Mouse (Mus musculus) spleen, adult 2 months (tissue): ENCODE results near the gene Fabp3. TPM values are rescaled to one million over a fixed set of nuclear protein-coding genes. Genes with fewer than 3 reads are reported as not detected.
A peak's percentile ranks its signal among the peaks of the same experiment; 100 is the strongest.

Experiments
- DNase-seq, 2 experiments: peaks; one replicate each; pipeline versions ENCODE4 v3.0.0 to v3.0.0-alpha.2; 2012 to 2021; ENCODE audit warnings: low spot score in 2 of 2, low read depth in 1 of 2
- H3K27ac ChIP-seq: fragments of 200-500 bp; 2 replicates; pipeline ENCODE4 v1.5.1; 2012; ENCODE audit warnings: low read length, inconsistent platforms; ENCODE audit not compliant: insufficient read depth
- H3K27me3 ChIP-seq: fragments of 200-500 bp; 2 replicates; pipeline ENCODE4 v1.6.1; 2012; ENCODE audit warnings: mild to moderate bottlenecking, moderate library complexity, low read length, inconsistent platforms; ENCODE audit not compliant: control insufficient read depth, insufficient read depth
- H3K36me3 ChIP-seq: fragments of 200-500 bp; 2 replicates; pipeline ENCODE4 v1.6.1; 2012; ENCODE audit warnings: mild to moderate bottlenecking, low read length, inconsistent platforms; ENCODE audit not compliant: control insufficient read depth, insufficient read depth
- H3K4me1 ChIP-seq: fragments of 200-500 bp; 2 replicates; pipeline ENCODE4 v1.6.1; 2011; ENCODE audit warnings: inconsistent platforms; ENCODE audit not compliant: control insufficient read depth, insufficient read depth, insufficient read length
- H3K4me3 ChIP-seq: fragments of 200-500 bp; 2 replicates; pipeline ENCODE4 v1.5.1; 2011; ENCODE audit warnings: mild to moderate bottlenecking, inconsistent platforms; ENCODE audit not compliant: insufficient read depth, insufficient read length; ENCODE audit errors: extremely low read depth
- CTCF ChIP-seq: fragments of 200-500 bp; IDR thresholded peaks from 2 replicates; pipeline ENCODE4 v1.5.1; 2011; ENCODE audit warnings: mild to moderate bottlenecking, inconsistent platforms; ENCODE audit not compliant: insufficient read depth, insufficient read length, insufficient replicate concordance; ENCODE audit errors: extremely low read depth
- POLR2A ChIP-seq: fragments of 200-500 bp; IDR thresholded peaks from 2 replicates; pipeline ENCODE4 v1.6.1; 2011; ENCODE audit warnings: low read depth, low read length, inconsistent platforms
- WGBS: fragments of 180-500 bp; shearing (Covaris S2); methylation state at CpG from one replicate; pipeline ENCODE4 v1.1.7; 2018; 5-methylcytosine and 5-hydroxymethylcytosine counted together
- polyA plus RNA-seq: library from polyadenylated mRNA; depleted of rRNA; stranded (reverse); fragments of >200 nt; gene quantifications from 2 replicates; pipeline ENCODE4 v1.2.3, GENCODE M21; 2012

Gene Fabp3
- polyA plus RNA-seq, 1 experiment, result 0.54 TPM

DNA sequence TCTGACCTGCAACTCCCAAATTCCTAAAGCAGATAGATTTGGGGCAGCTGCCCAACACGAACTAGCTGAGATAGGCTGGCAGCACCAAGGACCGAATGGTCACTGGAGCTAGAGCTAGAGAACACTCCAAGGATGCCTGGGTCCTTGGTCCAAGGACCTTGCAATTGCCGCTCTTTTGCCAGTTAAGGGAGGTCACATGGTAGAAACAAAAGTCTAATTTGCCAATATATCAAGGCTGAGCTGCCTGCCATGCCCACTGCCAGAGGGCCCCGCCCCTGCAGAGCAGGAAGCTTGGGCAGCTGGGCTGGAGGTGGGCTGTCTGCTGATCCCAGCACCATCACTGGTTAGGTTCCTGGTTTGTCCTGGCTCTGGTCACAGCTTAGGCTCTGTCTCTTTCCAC, 5.2 kb downstream of the Fabp3 start:
- peaks cover 3% of the 10 kb centered on the region for H3K36me3 ChIP-seq
- no peak for TF ChIP-seq POLR2A

DNA sequence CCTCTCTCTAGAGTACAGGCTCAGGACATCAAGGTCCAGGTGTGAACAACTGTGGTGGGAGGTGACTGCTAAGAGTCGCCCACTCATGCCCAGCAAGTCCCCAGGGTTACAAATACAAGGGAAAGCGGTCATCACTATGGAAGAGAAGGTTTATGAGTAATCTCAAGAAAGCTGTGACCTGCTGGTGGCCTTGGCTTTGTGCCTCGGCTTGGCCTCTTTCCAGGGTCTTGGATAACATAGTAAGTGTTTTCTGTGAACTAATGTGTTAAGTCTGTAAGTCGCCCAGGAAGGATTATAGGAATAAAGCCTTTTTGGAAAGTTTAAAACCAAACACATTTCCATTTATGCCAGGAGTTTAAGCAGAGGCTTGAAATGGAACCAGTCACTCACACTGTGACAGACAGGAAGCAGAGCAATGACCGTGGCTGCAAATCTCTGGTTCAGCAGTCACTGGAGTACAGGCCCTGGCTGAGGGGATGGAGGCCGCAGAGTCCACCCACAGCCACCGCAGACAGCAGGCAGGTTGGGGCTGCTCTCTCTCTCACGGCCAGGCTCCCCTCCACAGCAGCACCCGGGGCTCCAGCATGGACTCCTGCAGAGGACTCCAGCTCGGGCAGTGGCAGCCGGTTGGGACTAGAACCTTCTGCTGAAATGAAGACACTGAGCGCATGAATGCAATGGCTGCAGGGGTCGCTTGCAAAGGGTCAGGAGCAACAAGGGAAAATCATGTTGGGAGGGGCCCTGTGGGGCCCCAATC, 7.6 kb downstream of the Fabp3 start:
- peaks cover 5% of the 10 kb centered on the region for H3K36me3 ChIP-seq

More for the DNA sequence above, 5.2 kb downstream of the Fabp3 start:
- H3K4me1 ChIP-seq, result 0 out of 2 replicates have a peak, but pooled peaks cover 2% of the 10 kb centered on the region
- peaks cover 4% of the 10 kb centered on the region for H3K27me3 ChIP-seq
- 90% methylated on average over 4 of the region's 4 CpGs for WGBS
- H3K4me3 ChIP-seq, result no peak overlapping the region
- no peak overlapping the region for H3K27ac ChIP-seq
- DNase-seq, result no peak

DNA sequence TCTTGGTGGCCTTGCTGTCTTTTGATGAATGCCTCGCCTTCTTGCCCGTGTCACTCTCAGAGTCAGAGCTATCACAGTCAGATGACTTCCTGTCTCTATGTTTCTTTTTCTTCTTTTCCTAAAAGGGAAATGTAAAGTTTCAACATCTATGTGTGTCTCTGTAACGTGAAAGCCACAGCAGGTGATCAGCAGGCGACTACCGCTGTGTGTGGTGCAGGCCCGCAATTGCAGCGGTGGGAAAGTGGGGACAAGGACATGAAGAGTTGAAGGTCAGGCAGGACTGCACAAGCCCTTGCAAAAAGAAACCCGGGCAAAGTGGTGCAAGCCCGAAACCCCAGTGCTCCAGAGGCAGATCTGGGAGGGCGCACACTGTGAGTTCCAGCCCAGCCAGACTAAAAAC, 8.3 kb downstream of the Fabp3 start:
- Histone ChIP-seq H3K27ac (0 out of 2 replicates have a peak overlapping the region, but pooled peaks have one; percentile 15), H3K27me3 (no peaks in the 10 kb centered on the region), H3K36me3 (peaks cover 6% of the 10 kb centered on the region), H3K4me3 (no peak overlapping the region), H3K4me1 (0 out of 2 replicates have a peak, but pooled peaks cover 2% of the 10 kb centered on the region)
- no peak for TF ChIP-seq CTCF
- WGBS, result 57% methylated on average over 10 of the region's 10 CpGs
- no peak for DNase-seq

More for the DNA sequence above, 7.6 kb downstream of the Fabp3 start:
- no peak for DNase-seq
- Histone ChIP-seq H3K4me3 (no peak overlapping the region), H3K27ac (0 out of 2 replicates have a peak overlapping the region, but pooled peaks have one; percentile 15), H3K27me3 (no peaks in the 10 kb centered on the region), H3K4me1 (0 out of 2 replicates have a peak, but pooled peaks cover 2% of the 10 kb centered on the region)
- 86% methylated on average over 13 of the region's 13 CpGs for WGBS
- no peak for TF ChIP-seq POLR2A
- TF ChIP-seq CTCF, result no peak

DNA sequence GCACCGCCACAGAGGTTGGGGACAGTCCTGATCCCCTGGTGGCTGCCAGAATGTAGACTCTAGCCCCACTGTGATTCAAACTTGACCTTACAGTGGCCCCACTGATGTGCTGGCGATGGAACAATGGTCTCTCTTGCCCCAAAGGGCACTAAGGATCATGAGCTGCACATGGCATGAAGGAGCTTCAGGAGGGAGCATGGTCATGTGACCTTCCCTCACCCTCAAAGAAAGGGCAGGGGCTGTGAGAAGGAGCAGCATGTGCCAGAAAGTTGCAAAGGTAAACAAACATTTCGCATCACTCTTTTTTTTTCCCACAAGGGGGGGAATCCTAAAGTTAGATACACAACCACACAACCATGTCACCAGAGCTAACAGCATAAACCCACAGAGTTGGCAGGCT, 9.7 kb downstream of the Fabp3 start:
- Histone ChIP-seq H3K27ac (no peak overlapping the region), H3K27me3 (no peaks in the 10 kb centered on the region), H3K36me3 (peaks cover 10% of the 10 kb centered on the region), H3K4me3 (no peak overlapping the region), H3K4me1 (0 out of 2 replicates have a peak, but pooled peaks cover 2% of the 10 kb centered on the region)
- WGBS, result 92% methylated on average over 3 of the region's 3 CpGs
- no peak for DNase-seq
- TF ChIP-seq POLR2A (no peak), CTCF (no peak)

DNA sequence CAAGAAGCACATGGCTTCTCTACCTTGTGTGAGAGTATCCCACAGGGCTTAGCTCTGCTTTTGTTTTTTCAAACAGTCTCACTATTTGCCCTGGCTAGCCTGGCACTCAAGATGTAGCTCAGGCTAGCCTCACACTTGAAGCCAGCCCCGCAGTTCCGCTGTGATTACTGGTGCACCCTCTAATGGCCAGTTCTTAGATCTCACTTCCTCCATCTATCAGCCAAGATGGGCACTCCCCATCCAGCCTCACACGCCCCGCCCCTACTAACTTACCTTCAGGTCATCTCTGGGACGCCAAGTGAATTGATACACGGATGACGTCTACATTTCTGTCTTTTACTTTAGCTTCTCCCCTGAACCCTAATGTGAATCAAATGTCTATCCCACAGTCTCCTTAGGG, 11.2 kb downstream of the Fabp3 start:
- WGBS, result 93% methylated on average over 7 of the region's 7 CpGs
- Histone ChIP-seq H3K36me3 (peaks cover 19% of the 10 kb centered on the region), H3K4me1 (0 out of 2 replicates have a peak, but pooled peaks cover 2% of the 10 kb centered on the region), H3K27me3 (no peaks in the 10 kb centered on the region), H3K27ac (no peak overlapping the region), H3K4me3 (no peak overlapping the region)
- TF ChIP-seq CTCF (no peak), POLR2A (no peak)
- DNase-seq, result no peak

DNA sequence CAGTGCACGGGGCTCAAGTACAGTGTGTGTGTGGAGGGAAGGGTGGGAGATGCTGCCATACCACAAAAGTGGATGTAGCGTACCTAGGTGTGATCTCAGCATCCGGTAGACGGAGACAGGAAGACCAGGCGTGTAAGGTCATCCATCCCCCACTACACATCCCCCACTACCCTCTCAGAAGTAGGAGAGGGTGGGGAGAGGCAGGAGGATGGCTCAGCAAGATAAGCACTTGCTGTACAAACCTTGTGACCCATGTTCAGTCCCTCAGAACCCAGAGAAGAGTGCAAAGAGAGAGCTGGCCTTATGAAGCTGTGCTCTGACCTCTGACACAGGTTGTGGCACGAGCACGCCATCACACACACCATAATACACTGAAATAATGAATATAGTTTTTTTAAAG, 13.2 kb downstream of the Fabp3 start:
- H3K27ac ChIP-seq, result no peak overlapping the region
- no peak for DNase-seq
- H3K4me1 ChIP-seq, result no peaks in the 10 kb centered on the region
- TF ChIP-seq CTCF (no peak), POLR2A (no peak)
- H3K4me3 ChIP-seq, result no peak overlapping the region
- H3K27me3 ChIP-seq, result no peaks in the 10 kb centered on the region
- WGBS, result 82% methylated on average over 7 of the region's 7 CpGs
- peaks cover 29% of the 10 kb centered on the region for H3K36me3 ChIP-seq

DNA sequence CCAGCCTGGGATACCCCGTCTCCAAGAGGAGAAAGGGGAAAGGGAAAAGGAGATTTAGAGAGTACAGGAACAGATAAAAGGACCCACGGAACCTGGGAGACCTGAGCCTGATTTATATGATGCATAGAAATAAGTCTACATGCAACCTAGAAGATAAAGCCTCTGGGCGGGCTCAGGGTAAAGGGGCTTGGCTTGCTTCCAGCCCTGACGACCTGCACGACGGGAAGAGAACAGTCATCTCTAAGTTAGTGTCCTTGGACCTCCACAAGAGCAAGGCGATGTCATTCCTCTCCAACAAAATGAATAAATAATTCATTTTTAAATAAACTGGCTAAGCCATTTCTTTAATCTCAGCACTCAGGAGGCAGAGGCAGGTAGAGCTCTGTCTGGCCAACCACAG, 14.2 kb downstream of the Fabp3 start:
- Histone ChIP-seq H3K4me1 (no peaks in the 10 kb centered on the region), H3K27ac (no peak overlapping the region), H3K36me3 (peaks cover 36% of the 10 kb centered on the region), H3K27me3 (no peaks in the 10 kb centered on the region), H3K4me3 (no peak overlapping the region)
- WGBS, result 87% methylated on average over 7 of the region's 7 CpGs
- no peak for DNase-seq
- no peak for TF ChIP-seq CTCF
- TF ChIP-seq POLR2A, result no peak
